Mouse (Mus musculus) midbrain, embryonic 11.5 days (tissue): ENCODE data around the gene Poldip3. TPM values are rescaled to one million over a fixed set of nuclear protein-coding genes. Genes with fewer than 3 reads are reported as not detected.
A peak's percentile ranks its signal among the peaks of the same experiment; 100 is the strongest.

Experiments used
- ATAC-seq: fragments of 200-750 bp; cut with Nextera tagmentation; 2 replicates; pipeline ENCODE4 v1.8.0; 2017; ENCODE audit warnings: moderate TSS enrichment, moderate library complexity; ENCODE audit not compliant: low FRiP score
- DNase-seq: peaks from one replicate; pipeline ENCODE4 v3.0.0; 2015; ENCODE audit warnings: low spot score; ENCODE audit errors: missing footprints
- H3K27ac ChIP-seq: fragments of 300-500 bp; sonication (generic); 2 replicates; pipeline ENCODE4 v1.5.1; 2014; ENCODE audit warnings: low read depth, low read length
- H3K27me3 ChIP-seq: fragments of 300-500 bp; sonication (generic); 2 replicates; pipeline ENCODE4 v1.6.1; 2014; ENCODE audit warnings: mild to moderate bottlenecking, low read length, moderate library complexity, mixed read lengths; ENCODE audit not compliant: control insufficient read depth, insufficient read depth
- H3K36me3 ChIP-seq: fragments of 300-500 bp; sonication (generic); 2 replicates; pipeline ENCODE4 v1.6.1; 2014; ENCODE audit warnings: mild to moderate bottlenecking, low read length, moderate library complexity, mixed read lengths; ENCODE audit not compliant: control insufficient read depth, insufficient read depth
- H3K4me1 ChIP-seq: fragments of 300-500 bp; sonication (generic); 2 replicates; pipeline ENCODE4 v1.6.1; 2014; ENCODE audit warnings: low read length; ENCODE audit not compliant: control insufficient read depth, insufficient read depth
- H3K4me2 ChIP-seq: fragments of 300-500 bp; sonication (generic); 2 replicates; pipeline ENCODE4 v1.6.1; 2014; ENCODE audit warnings: mild to moderate bottlenecking, moderate library complexity
- H3K4me3 ChIP-seq: fragments of 300-500 bp; sonication (generic); 2 replicates; pipeline ENCODE4 v1.5.1; 2014; ENCODE audit warnings: low read depth, low read length
- H3K9ac ChIP-seq: fragments of 300-500 bp; sonication (generic); 2 replicates; pipeline ENCODE4 v1.6.1; 2014; ENCODE audit warnings: low read length
- H3K9me3 ChIP-seq: fragments of 300-500 bp; sonication (generic); 2 replicates; pipeline ENCODE4 v1.6.1; 2016; ENCODE audit warnings: low read length; ENCODE audit not compliant: control insufficient read depth
- WGBS: fragments of 180-500 bp; shearing (Covaris S2); extraction: QIAGEN DNeasy Blood & Tissue Kit; methylation state at CpG from one replicate; pipeline ENCODE4 v1.1.7; 2014; 5-methylcytosine and 5-hydroxymethylcytosine counted together
- polyA plus RNA-seq: library from polyadenylated mRNA; unstranded; fragments of >200 nt; fragmentation: Nextera tagmentation; extraction: Ambion mirVana; gene quantifications from 2 replicates; pipeline ENCODE4 v1.2.1, GENCODE M21; 2014

The Poldip3 gene
- polyA plus RNA-seq = 167 and 173 TPM in 2 replicates

DNA sequence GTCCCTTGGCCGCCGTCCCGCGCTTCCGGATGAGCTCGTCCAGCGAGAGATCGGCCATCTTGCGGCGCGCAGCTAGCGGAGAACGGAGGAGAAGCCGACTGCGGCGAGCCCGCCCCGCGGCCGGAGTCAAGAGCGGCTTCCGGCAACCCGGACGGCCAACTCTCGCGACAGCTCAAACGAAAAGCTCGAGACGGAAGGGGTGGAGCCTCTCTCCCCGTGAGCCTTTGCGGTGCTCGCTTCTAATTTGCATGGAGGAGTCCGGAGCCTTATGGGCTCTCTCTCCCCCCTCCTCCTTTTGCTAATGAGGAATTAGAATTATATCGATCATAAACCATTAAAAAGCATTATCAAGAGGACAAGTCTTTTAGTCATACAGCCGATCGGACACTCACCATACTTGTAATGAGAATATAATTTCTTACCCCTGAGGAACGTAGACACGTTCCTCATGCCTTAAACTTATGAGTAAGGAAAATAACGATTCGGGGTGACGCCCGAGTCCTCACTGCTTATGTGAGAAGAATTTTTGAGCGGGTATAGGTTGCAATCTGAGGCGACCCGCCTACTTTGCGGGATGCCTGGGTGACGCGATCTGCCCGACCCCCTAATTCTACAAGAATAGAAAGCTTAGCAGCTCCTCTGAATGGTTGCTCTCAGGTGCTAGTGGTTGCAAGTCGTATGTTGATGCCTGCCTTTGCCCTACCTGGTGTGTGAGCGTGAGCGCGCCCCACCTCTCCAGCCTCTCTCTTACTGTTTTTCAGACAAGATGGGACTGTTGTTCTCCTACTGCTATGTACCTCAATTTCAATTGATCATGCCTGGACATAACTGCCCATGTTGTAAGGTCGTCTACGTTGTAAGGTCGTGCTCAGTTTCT, at the start of gene Poldip3:
Gene Poldip3 (minus strand): TSS at position 189 of the 877 bp plus-strand sequence.
- peak within 1 kb of the TSS; percentile 91 for H3K4me2 ChIP-seq
- peaks cover 8% of the 10 kb centered on the region for H3K4me1 ChIP-seq
- peak within 1 kb of the TSS; percentile 61 for H3K4me3 ChIP-seq
- under 1% methylated on average over 56 of the region's 56 CpGs for WGBS
- DNase-seq = peak; percentile 100
- peak; percentile 93 for ATAC-seq
- H3K9ac ChIP-seq = peak within 1 kb of the TSS; percentile 93
- H3K27ac ChIP-seq = peak within 1 kb of the TSS; percentile 89
- peaks cover 9% of the 10 kb centered on the region; the same call in 1 of the 2 replicates for H3K36me3 ChIP-seq
- no peaks in the 10 kb centered on the region for H3K27me3 ChIP-seq
- H3K9me3 ChIP-seq = no peaks in the 10 kb centered on the region

DNA sequence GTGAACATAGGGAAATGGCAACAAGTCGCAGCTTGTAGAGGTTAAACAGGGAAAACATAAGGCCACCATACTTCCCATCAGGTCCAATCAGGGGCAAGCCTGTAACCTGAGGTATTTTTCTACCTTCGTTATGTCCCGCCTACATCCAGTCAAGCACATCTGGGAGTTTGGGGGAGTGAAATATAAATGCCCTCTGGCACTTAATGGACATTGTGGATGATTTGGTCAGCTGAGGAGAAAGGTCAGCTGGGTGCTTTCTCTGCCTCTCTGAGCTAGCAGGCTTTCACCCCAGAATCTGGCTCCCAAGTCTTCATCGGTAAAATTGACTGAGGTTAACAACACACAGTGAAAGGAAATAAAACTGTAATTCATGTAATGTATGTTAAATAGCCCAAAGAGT, 44.2 kb upstream of the Poldip3 start:
- no peak for DNase-seq
- ATAC-seq = no peak
- Histone ChIP-seq H3K36me3 (no peaks in the 10 kb centered on the region), H3K4me3 (no peak overlapping the region), H3K27ac (no peak overlapping the region), H3K4me2 (no peak overlapping the region), H3K4me1 (no peaks in the 10 kb centered on the region), H3K9ac (no peak overlapping the region), H3K9me3 (no peaks in the 10 kb centered on the region), H3K27me3 (no peaks in the 10 kb centered on the region)
- 93% methylated on average over 4 of the region's 4 CpGs for WGBS

DNA sequence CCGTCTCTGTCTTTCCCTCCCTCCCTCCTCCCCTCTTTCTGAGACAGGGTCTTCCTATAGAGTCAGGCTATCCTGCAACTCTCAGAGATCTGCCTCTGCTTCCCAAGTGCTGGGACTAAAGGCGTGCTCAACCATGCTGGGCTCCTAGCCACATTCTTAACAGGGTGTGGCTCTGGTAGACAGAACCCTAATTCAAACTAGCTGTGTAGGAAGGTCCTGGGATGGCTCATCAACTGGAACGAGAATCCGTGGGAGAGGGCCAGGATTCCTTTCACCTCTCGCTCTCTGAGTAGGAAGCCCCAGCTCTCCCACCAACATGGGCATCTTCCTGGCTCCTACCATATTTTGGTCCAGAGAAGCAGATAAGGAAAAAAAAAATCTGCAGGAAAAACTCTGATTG, 33.2 kb upstream of the Poldip3 start:
- Histone ChIP-seq H3K27me3 (no peaks in the 10 kb centered on the region), H3K27ac (no peak overlapping the region), H3K36me3 (no peaks in the 10 kb centered on the region), H3K4me1 (no peaks in the 10 kb centered on the region), H3K4me2 (no peak overlapping the region), H3K9me3 (no peaks in the 10 kb centered on the region), H3K9ac (no peak overlapping the region), H3K4me3 (no peak overlapping the region)
- no peak for DNase-seq
- no peak for ATAC-seq
- WGBS = 75% methylated on average over 5 of the region's 5 CpGs

DNA sequence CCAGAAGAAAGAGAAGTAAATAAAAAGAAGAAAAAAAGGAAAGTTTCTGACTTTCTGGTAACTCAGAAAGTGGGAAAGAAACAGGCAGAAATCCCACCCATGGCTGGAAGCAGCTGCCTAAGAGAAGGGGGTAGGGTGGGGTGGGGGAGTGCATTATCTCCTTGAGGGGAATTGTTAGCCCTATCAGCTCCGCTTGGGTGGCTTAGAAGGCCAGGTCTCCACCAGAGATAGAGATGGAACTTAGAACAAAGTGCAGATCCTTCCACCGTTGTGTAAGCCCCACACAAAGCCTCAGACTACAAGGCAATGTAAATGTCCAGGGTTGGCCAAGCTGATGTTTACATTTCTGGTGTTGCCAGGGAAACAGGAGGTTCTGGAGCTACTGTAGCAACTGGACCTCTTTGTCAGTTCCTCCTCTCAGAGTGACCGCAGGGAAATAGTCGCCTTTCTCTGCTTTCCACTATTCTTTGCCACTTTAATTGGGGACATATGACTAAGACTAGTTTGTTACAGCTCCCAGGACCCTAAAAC, 32.7 kb upstream of the Poldip3 start:
- 53% methylated on average over 4 of the region's 4 CpGs for WGBS
- Histone ChIP-seq H3K9ac (no peak overlapping the region), H3K27ac (no peak overlapping the region), H3K36me3 (no peaks in the 10 kb centered on the region), H3K4me2 (no peak overlapping the region), H3K27me3 (no peaks in the 10 kb centered on the region), H3K4me3 (no peak overlapping the region), H3K4me1 (no peaks in the 10 kb centered on the region), H3K9me3 (no peaks in the 10 kb centered on the region)
- no peak for ATAC-seq
- peak; percentile 82 for DNase-seq

DNA sequence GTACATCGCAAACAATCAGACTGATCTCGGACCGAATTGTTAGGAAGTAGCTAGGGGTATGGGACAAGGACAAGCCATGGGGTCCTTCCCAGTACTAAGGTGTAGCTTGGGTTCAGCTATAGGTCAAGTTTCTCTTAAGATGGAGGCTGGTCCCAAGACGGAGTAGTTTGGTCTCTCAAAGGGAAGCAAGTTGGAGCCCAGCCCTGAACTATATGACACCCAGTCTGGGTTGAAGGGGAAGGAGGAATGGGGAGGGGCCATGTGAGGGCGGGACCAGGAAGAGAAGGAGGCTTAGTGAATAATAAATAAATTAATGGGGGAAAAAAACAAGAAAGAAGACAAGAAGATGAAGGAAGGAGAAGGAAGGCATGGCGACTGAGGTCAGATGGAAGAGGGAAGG, 30.8 kb upstream of the Poldip3 start:
- no peak for ATAC-seq
- H3K27me3 ChIP-seq = no peaks in the 10 kb centered on the region

GRCm38 (mm10) chr15:83176653-83177052, 27.5 kb upstream of the Poldip3 start:
- Histone ChIP-seq H3K9me3 (no peaks in the 10 kb centered on the region), H3K4me3 (no peak overlapping the region), H3K27me3 (no peaks in the 10 kb centered on the region), H3K4me2 (no peak overlapping the region), H3K4me1 (peaks cover 5% of the 10 kb centered on the region), H3K27ac (no peak overlapping the region), H3K36me3 (no peaks in the 10 kb centered on the region), H3K9ac (no peak overlapping the region)
- no peak for ATAC-seq
- DNase-seq = peak; percentile 41
- WGBS = 83% methylated on average over 4 of the region's 4 CpGs

More for the DNA sequence above, 30.8 kb upstream of the Poldip3 start:
- H3K36me3 ChIP-seq = no peaks in the 10 kb centered on the region
- no peaks in the 10 kb centered on the region for H3K9me3 ChIP-seq
- no peak overlapping the region for H3K4me3 ChIP-seq
- DNase-seq = peak; percentile 26
- 90% methylated on average over 6 of the region's 6 CpGs for WGBS
- no peak overlapping the region for H3K9ac ChIP-seq
- no peak overlapping the region for H3K27ac ChIP-seq
- H3K4me1 ChIP-seq = no peaks in the 10 kb centered on the region
- no peak overlapping the region for H3K4me2 ChIP-seq

- no peak overlapping the region for H3K9ac ChIP-seq
- ATAC-seq = no peak
- H3K27ac ChIP-seq = no peak overlapping the region
- 90% methylated on average over 14 of the region's 14 CpGs for WGBS
- H3K4me3 ChIP-seq = no peak overlapping the region
- peak; percentile 54 for DNase-seq
- H3K36me3 ChIP-seq = no peaks in the 10 kb centered on the region
- no peak overlapping the region for H3K4me2 ChIP-seq
- H3K9me3 ChIP-seq = no peaks in the 10 kb centered on the region
- H3K4me1 ChIP-seq = peaks cover 10% of the 10 kb centered on the region
- H3K27me3 ChIP-seq = no peaks in the 10 kb centered on the region
Observed at GRCm38 (mm10) chr15:83173914-83174884, 25.0 kb upstream of the Poldip3 start.

GRCm38 (mm10) chr15:83172492-83173429, 23.6 kb upstream of the Poldip3 start, which contains the start of gene Cyb5r3:
Gene Cyb5r3 (minus strand): TSS chr15:83172592.
- Histone ChIP-seq H3K27ac (peak within 1 kb of the TSS; percentile 72), H3K27me3 (no peaks in the 10 kb centered on the region), H3K4me3 (peak within 1 kb of the TSS; percentile 85), H3K9me3 (no peaks in the 10 kb centered on the region), H3K9ac (peak within 1 kb of the TSS; percentile 88), H3K4me2 (peak within 1 kb of the TSS; percentile 95), H3K36me3 (no peaks in the 10 kb centered on the region), H3K4me1 (peaks cover 10% of the 10 kb centered on the region)
- ATAC-seq = peak; percentile 66
- 39% methylated on average over 28 of the region's 28 CpGs for WGBS
- peak; percentile 72 for DNase-seq
